Mouse (Mus musculus): ENCODE results near the gene Fahd1.

Gene Fahd1

DNA sequence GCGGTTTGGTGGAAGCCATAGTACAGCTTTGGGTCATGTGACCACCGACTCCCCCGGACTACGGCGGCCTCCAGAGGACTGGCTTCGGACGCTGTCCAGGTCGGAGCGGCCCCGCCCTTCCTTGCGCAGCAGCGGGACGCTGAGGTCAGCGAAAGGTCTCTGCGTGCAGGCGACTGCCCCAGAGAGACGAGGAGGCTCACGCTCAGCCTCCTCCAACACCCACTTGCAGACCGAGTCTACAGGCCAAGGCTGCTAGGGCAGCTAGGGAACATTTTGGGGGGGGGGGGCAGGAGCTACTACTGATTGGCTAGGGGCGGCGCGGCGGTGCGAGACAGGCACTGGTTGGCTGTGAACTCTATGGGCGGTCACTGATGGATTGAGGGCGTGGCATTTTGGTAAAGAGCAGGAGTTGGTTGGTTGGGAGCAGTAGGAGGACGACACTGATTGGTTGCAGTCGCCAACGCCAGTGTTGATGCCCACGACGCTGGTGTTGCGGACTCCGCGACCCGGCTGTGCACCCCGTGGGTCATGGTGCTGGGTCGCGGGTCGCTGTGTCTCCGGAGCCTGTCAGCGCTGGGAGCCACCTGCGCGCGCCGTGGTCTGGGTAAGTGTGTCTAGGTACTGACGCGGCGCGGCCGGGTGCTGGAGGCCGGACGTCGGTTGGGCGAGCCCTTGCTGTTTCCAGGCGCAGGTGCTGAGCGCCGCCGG lies at the start of gene Fahd1:
Gene Fahd1 (minus strand): TSS at position 300 of the 708 bp plus-strand sequence.
- peak; percentile 97 for DNase-seq

- no peak for DNase-seq
These were observed 49.0 kb upstream of the Fahd1 start for GRCm38 (mm10) chr17:24899153-24899552.

DNA sequence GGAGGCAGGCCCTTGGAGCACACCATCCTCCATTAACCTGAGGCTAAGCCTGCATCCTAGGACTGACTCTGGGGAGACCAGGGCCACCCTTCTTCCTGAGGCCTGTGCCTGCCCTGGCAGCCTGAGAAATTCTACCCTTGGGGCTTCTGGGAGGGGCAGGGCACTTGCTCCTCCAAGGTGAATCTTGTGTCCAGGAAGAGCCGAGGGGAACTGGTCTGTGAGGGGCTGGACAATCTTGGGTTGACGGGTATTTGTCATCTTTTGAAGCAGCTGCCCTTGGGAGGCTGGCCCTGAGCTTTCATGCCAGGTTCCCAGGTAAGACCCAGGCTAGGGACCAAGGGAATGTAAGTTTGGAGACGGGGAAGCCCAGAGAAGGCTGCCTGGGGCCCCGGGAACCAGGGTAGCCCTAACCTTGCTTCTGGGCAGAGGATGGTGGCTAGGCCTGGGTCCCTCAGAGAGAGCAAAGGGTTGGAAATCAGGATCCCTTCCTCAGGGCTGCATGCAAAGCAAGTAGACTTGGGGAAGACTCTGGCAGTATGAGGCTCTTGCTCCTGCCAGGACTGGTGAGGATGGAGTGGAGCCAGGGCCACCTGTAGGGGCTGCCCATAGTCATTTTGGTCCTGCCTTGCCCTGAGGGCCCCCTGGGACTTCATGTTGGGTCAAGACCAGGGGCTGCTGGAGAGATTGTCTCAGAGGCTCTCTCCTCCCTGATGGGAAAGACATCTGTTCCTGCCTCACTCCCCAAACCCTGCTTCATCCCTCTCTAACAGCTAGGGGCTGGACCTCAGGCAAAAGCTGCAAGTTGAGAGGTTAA lies 48.1 kb upstream of the Fahd1 start:
- DNase-seq = peak; percentile 11

GRCm38 (mm10) chr17:24897600-24897999 lies 47.4 kb upstream of the Fahd1 start:
- DNase-seq = peak; percentile 9

GRCm38 (mm10) chr17:24896993-24897269 lies 46.8 kb upstream of the Fahd1 start:
- DNase-seq = peak; percentile 24

DNA sequence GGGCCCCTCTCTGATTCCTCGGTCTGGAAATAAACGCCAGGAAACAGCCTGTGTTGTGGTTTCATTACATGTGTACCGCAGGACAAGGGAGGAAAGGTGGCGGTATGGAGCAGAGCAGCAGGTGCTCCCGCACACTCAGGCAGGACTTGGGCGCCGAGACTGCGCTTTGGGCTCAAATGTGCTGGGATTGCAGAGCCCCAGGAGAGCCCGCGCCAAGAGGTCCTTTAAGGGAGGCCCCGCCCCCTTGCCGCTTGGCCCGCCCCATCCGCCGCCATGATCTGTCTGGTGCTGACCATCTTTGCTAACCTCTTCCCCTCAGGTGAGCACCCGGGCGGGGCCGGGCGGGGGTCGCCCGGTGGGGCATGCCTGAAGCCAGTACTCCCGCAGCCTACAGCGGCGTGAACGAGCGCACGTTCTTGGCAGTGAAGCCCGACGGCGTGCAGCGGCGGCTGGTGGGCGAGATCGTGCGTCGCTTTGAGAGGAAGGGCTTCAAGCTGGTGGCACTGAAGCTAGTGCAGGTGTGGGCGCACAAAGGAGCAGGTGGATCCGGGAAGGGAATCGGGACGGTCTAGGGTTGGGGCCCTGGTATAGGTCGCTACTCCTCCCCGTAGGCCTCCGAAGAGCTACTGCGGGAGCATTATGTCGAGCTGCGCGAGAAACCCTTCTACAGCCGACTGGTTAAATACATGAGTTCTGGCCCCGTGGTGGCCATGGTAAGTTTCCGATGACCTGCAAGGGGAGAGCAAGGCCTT lies 46.3 kb upstream of the Fahd1 start, which contains the start of gene Nme3:
Gene Nme3 (plus strand): TSS at position 260 of the 752 bp plus-strand sequence.
- peak; percentile 91 for DNase-seq

GRCm38 (mm10) chr17:24895571-24896240 lies 45.5 kb upstream of the Fahd1 start:
- peak; percentile 30 for DNase-seq

DNA sequence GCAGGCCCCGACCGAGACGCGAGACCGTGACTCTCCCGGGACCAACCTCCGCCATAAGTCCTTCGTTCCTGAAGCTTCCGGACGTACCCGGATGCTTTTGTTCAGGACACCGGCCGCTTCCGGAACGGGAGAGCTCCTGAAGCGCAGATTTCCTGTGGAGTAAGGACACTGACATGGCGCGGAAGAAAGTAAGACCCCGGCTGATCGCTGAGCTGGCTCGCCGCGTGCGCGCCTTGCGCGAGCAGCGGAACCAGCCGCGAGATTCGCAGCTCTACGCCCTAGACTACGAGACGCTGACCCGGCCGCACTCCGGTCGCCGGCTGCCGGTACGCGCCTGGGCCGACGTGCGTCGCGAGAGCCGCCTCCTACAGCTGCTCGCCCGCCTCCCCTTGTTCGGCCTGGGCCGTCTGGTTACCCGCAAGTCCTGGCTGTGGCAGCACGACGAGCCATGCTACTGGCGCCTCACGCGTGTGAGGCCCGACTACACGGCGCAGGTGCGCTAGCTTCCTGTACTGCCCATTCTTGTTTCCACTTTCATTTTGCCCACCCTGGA lies 44.9 kb upstream of the Fahd1 start, which contains the start of the genes Eme2 and Mrps34:
Gene Eme2 (minus strand): TSS at position 93 of the 553 bp plus-strand sequence.
Gene Mrps34 (plus strand): TSS at position 122 of the 553 bp plus-strand sequence.
- peak; percentile 90 for DNase-seq

DNA sequence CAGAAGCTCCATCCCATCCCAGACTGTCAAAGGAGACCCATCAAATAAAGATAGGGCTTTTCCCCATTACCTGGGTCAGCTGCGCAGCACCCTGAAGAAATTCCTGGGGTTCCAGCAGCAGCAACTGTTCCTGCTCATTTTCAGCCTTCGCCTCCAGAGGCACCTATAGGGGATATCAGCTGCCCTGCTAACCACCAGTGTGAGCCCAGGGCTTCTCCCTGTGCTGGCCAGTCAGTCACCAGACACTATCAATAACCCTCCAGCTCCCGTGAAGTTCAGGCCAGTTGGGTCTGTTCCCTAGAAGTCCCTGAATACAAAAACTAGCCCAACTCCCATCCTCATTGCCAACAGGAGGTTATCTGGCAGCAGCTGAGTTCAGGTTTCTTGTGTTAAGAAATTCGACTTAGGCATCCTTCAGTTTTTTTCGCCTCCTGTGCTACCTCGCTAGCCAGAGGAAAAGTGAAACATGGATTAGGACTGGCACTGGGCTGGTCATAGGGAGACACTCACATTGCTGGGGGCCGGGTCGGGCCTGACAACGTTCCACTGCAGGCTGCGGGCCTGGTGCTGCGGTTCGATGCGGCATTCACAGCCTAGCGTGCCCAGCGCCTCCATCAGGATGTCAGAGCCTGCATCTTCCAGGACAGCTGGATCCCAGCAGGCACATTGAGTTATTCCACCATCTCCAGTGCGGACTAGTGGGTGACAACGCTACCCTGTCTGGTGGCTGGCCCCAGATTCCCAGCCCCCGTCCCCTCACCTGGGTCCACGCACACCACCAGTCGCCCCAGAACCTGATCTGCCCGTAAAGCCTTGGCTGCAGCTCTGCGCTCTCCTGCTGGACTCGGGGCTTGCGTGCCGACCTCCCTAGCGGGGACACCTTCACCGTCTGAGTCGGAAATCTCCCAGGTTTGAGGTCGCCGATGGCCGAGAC lies 44.2 kb upstream of the Fahd1 start:
- no peak for DNase-seq

- DNase-seq = peak; percentile 10
These were observed 43.1 kb upstream of the Fahd1 start for GRCm38 (mm10) chr17:24893276-24893675.

DNA sequence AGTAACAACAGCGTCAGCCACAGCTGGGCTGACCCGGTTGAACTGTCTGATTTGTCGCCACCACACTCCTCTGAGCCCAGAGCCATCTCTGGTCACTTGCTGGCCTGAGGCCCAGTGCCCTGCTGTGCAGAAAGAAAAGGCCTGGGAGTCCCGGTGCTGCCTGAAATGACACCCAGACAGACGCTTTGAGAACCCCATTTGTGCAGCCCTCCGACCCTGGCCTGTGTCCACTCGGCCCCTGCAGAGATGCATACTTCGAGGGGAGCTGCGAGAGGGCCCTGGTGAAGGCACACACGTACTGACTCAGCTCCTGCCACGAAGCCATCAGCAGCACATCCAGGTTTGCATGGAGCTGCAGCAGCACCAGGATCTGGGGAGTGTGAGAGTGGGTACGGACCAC lies 42.6 kb upstream of the Fahd1 start:
- peak; percentile 13 for DNase-seq

GRCm38 (mm10) chr17:24891321-24891720 lies 41.2 kb upstream of the Fahd1 start:
- DNase-seq = peak; percentile 10

DNA sequence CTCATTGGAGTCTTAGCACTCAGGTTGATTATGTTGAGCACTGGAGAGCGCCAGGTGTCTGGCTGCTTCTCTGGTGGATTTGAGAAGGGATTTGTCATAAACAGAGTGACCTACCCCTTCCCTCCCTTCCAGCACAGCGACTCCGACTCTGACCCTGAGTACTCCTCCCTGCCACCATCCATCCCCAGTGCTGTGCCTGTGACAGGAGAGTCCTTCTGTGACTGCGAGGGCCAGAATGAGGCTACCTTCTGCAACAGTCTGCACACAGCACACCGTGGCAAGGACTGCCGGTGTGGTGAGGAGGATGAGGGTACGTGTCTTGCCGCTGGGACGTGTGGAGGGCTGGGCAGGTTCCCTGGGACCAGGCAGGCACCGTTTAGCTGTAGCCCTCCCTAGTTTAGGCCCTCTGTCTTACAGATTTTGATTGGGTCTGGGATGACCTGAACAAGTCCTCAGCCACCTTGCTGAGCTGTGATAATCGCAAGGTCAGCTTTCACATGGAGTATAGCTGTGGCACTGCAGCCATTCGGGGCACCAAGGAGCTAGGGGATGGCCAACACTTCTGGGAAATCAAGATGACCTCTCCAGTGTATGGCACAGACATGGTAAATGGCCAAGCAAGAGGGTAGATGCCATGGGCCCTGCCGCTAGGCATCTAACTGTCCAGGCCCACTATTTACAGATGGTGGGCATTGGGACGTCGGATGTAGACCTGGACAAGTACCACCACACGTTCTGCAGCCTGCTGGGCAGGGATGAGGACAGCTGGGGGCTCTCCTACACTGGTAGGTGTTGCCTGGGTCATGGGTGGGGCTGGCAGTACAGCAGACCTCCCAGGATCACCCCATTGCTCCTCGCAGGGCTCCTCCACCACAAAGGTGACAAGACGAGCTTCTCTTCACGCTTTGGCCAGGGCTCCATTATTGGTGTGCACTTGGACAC lies 40.3 kb upstream of the Fahd1 start:
- peak; percentile 15 for DNase-seq

- no peak for DNase-seq
These were observed 38.7 kb upstream of the Fahd1 start for GRCm38 (mm10) chr17:24888862-24889261.

- DNase-seq = no peak
These were observed 37.3 kb upstream of the Fahd1 start for GRCm38 (mm10) chr17:24887291-24888080.

DNA sequence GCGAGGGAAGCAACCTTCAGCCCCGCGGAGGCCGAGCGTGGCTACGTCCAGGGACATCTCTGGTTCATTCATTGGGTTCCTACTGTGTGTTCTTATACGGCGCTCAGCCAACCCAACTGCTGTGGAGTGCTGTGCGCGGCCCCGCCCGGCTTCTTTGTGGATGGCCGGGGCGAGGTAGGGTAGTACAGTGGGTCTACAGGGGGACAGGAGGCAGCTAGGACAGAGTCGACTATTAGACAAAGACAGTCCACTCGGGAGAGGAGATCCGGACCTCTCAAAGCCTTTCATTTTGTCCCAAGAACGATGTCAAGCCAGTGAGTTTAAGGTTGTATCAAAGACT lies 36.7 kb upstream of the Fahd1 start:
- no peak for DNase-seq

- peak; percentile 99 for DNase-seq
These were observed 36.2 kb upstream of the Fahd1 start, which contains the start of the genes Nubp2 and Spsb3 for GRCm38 (mm10) chr17:24886134-24886931. Gene Nubp2, minus strand, starts transcription at chr17:24886349. Gene Spsb3, plus strand, starts transcription at chr17:24886643.
